Mouse (Mus musculus) ES-E14 (cell line): ENCODE data around the gene Dnajb6. TPM values are rescaled to one million over a fixed set of nuclear protein-coding genes. Genes with fewer than 3 reads are reported as not detected.

Experiments used
- DNase-seq: peaks from one replicate; pipeline ENCODE4 v3.0.0-alpha.2; 2013; ENCODE audit warnings: low read depth, low spot score
- H3K27ac ChIP-seq: 2 replicates; pipeline ENCODE4 v1.5.1; 2012; ENCODE audit warnings: low read depth, mild to moderate bottlenecking, low read length, moderate library complexity, mixed read lengths; ENCODE audit not compliant: poor library complexity, insufficient read depth, severe bottlenecking
- H3K36me3 ChIP-seq: 2 replicates; pipeline ENCODE4 v1.6.1; 2012; ENCODE audit warnings: mild to moderate bottlenecking, low read length, moderate library complexity, mixed read lengths; ENCODE audit not compliant: control insufficient read depth, poor library complexity, insufficient read depth, severe bottlenecking
- H3K4me1 ChIP-seq, 2 experiments: fragments of 150-350 bp in 1 of 2; sonication (generic) in 1 of 2; 2 replicates each; pipeline ENCODE4 v1.6.1; 2012; ENCODE audit warnings: low read length in 2 of 2, mild to moderate bottlenecking in 1 of 2, mixed read lengths in 1 of 2; ENCODE audit not compliant: control insufficient read depth in 2 of 2, insufficient read depth in 2 of 2, poor library complexity in 1 of 2
- H3K4me3 ChIP-seq, 2 experiments: fragments of 150-350 bp in 1 of 2; sonication (generic) in 1 of 2; 2 replicates each; pipeline ENCODE4 v1.5.1; 2012; ENCODE audit warnings: low read length in 2 of 2, low read depth in 1 of 2, mild to moderate bottlenecking in 1 of 2, mixed read lengths in 1 of 2; ENCODE audit not compliant: insufficient read depth in 1 of 2, poor library complexity in 1 of 2, severe bottlenecking in 1 of 2
- H3K9ac ChIP-seq: 2 replicates; pipeline ENCODE4 v1.6.1; 2012; ENCODE audit warnings: low read depth, mild to moderate bottlenecking, low read length, mixed read lengths; ENCODE audit not compliant: poor library complexity, insufficient read depth, severe bottlenecking
- H3K9me3 ChIP-seq: fragments of 150-350 bp; sonication (generic); 2 replicates; pipeline ENCODE4 v1.6.1; 2012; ENCODE audit warnings: low read depth, mild to moderate bottlenecking, low read length; ENCODE audit not compliant: control insufficient read depth, insufficient read depth
- CHD2 ChIP-seq: IDR thresholded peaks from 2 replicates; pipeline ENCODE4 v1.6.1; 2014; ENCODE audit warnings: mild to moderate bottlenecking, low read depth, low read length, inconsistent platforms
- HCFC1 ChIP-seq: IDR thresholded peaks from 2 replicates; pipeline ENCODE4 v1.6.1; 2012; ENCODE audit warnings: low read length, inconsistent platforms, borderline replicate concordance; ENCODE audit not compliant: insufficient read depth
- MAFK ChIP-seq: IDR thresholded peaks from 2 replicates; pipeline ENCODE4 v1.6.1; 2014; ENCODE audit warnings: mild to moderate bottlenecking, low read depth, low read length, inconsistent platforms; ENCODE audit not compliant: insufficient read depth
- ZC3H11A ChIP-seq: IDR thresholded peaks from 2 replicates; pipeline ENCODE4 v1.6.1; 2012; ENCODE audit warnings: low read depth, mild to moderate bottlenecking, inconsistent platforms, low read length, borderline replicate concordance
- ZNF384 ChIP-seq: IDR thresholded peaks from 2 replicates; pipeline ENCODE4 v1.6.1; 2012; ENCODE audit warnings: low read depth, low read length, inconsistent platforms
- in situ Hi-C, 2 experiments: fragments of 600-800 bp; cut with MboI; formaldehyde crosslinking; loops; one replicate each; pipeline ENCODE4 v1.15.1; 2025; ENCODE audit warnings: low sequenced_read_pairs in 2 of 2, inconsistent platforms in 1 of 2; ENCODE audit not compliant: unreplicated experiment in 2 of 2
- total RNA-seq: library from RNA; depleted of rRNA; stranded (reverse); fragments of 300-350 nt; gene quantifications from 2 replicates; pipeline ENCODE4 v1.2.3, GENCODE M21; 2012

Dnajb6 gene
- total RNA-seq, 1 experiment: 224 TPM

DNA sequence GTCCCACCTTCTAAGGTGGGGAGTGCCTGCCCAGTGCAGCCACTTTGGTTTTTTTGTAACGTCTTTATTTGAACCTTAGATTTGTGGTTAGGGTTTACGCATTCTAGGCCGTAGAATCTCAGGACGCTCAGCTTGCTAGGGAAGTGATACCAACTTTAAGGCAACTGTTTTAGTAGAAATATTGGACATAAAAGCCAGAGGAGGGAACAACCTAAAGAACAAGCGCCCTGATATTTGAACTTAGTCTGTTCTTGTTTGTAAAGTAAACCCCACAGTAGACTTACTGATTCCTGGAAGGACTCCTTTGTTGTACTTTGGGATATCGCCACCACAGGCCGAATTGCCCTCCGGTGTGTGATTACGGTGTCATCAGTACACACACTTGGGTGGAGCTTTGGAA is 1.5 kb downstream of the Dnajb6 start:
- Histone ChIP-seq H3K4me1 (peaks cover 6 to 9% of the 10 kb centered on the region in 2 experiments; a peak in 3 of 4 replicates), H3K27ac (peak overlapping the region; percentile 86; the same call in 1 of the 2 replicates), H3K4me3 (peak overlapping the region; percentile 86 to 93), H3K9me3 (no peaks in the 10 kb centered on the region), H3K36me3 (peaks cover 4% of the 10 kb centered on the region; the same call in 1 of the 2 replicates), H3K9ac (peak overlapping the region; percentile 62)
- no peak for DNase-seq
- TF ChIP-seq ZC3H11A (no peak), HCFC1 (no peak), CHD2 (no peak), ZNF384 (no peak), MAFK (no peak)
- in situ Hi-C loops: no loop called here

DNA sequence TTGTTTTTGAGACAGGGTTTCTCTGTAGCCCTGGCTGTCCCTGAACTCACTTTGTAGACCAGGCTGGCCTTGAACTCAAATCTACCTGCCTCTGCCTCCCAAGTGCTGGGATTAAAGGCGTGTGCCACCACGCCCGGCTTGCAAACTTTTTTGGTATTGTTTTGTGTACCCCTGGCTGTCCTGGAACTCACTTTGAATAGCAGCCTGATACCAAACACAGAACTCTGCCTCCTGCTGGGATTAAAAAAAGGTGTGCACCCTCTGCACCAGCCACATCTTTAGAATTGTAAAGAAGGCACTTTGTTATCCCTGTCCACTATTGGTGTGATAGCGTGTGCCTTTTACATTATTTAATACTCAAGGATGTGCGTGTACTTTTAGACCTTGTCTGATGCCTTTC is 2.0 kb downstream of the Dnajb6 start:
- H3K9me3 ChIP-seq: no peaks in the 10 kb centered on the region
- peaks cover 4% of the 10 kb centered on the region for H3K36me3 ChIP-seq
- H3K27ac ChIP-seq: peak overlapping the region; percentile 86; the same call in 1 of the 2 replicates
- TF ChIP-seq ZC3H11A: no peak
- TF ChIP-seq ZNF384: no peak
- no peak for TF ChIP-seq MAFK
- TF ChIP-seq CHD2: no peak
- TF ChIP-seq HCFC1: no peak
- in situ Hi-C loops: no loop called here
- peak overlapping the region; percentile 62; the same call in 1 of the 2 replicates for H3K9ac ChIP-seq
- peak; percentile 59 for DNase-seq
- H3K4me1 ChIP-seq: peaks cover 6 to 9% of the 10 kb centered on the region in 2 experiments; a peak in 3 of 4 replicates
- peak overlapping the region; percentile 86 to 93 for H3K4me3 ChIP-seq

GRCm38 (mm10) chr5:29738076-29738475 is 2.6 kb downstream of the Dnajb6 start:
- TF ChIP-seq HCFC1 (no peak), CHD2 (no peak), ZC3H11A (no peak)
- peak overlapping the region; percentile 53; the same call in 1 of the 2 replicates for H3K27ac ChIP-seq

DNA sequence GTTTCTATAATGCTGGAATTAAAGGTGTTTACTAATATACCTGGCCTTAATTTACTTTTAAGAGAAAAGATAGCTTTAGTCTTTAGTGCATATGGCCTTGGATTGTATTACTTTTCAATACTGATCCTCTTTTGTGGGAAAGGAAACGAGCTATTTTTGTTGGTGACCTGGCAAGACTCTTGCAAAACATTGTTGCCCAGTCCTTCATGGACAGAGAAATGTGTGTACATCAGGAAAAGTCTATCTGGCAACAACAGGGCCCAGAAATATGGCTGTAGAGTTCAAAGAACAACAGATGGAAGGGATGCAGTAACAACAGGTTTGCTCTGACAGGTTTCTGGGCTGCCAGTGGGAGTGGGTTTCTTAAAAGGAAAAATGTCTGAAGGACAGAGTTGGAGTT is 5.2 kb downstream of the Dnajb6 start:
- DNase-seq: no peak
- H3K36me3 ChIP-seq: peaks cover 7% of the 10 kb centered on the region
- H3K9me3 ChIP-seq: no peaks in the 10 kb centered on the region
- H3K27ac ChIP-seq: no peak overlapping the region
- H3K4me1 ChIP-seq: peaks cover 6 to 8% of the 10 kb centered on the region in 2 experiments; a peak in 3 of 4 replicates
- H3K4me3 ChIP-seq: no peak overlapping the region
- TF ChIP-seq CHD2 (no peak), ZNF384 (no peak), HCFC1 (no peak), MAFK (no peak), ZC3H11A (no peak)
- in situ Hi-C loops: no loop called here
- no peak overlapping the region for H3K9ac ChIP-seq

More at GRCm38 (mm10) chr5:29738076-29738475, 2.6 kb downstream of the Dnajb6 start:
- peak overlapping the region; percentile 23; the same call in 1 of the 2 replicates for H3K9ac ChIP-seq
- H3K4me1 ChIP-seq: peaks cover 6 to 9% of the 10 kb centered on the region in 2 experiments; a peak in 3 of 4 replicates
- in situ Hi-C loops: no loop called here
- DNase-seq: no peak
- H3K36me3 ChIP-seq: peaks cover 7% of the 10 kb centered on the region
- H3K9me3 ChIP-seq: no peaks in the 10 kb centered on the region
- H3K4me3 ChIP-seq: peak overlapping the region; percentile 86 to 93

- in situ Hi-C loops: no loop called here
- H3K36me3 ChIP-seq: peaks cover 7% of the 10 kb centered on the region
- no peaks in the 10 kb centered on the region for H3K9me3 ChIP-seq
- H3K27ac ChIP-seq: no peak overlapping the region
- no peak for DNase-seq
- no peak for TF ChIP-seq ZC3H11A
- no peak for TF ChIP-seq HCFC1
- no peak for TF ChIP-seq ZNF384
- no peak for TF ChIP-seq CHD2
- no peak for TF ChIP-seq MAFK
- H3K4me3 ChIP-seq: no peak overlapping the region
- H3K4me1 ChIP-seq: peaks cover 6 to 8% of the 10 kb centered on the region in 2 experiments; a peak in 3 of 4 replicates
- H3K9ac ChIP-seq: no peak overlapping the region
Measured at GRCm38 (mm10) chr5:29741093-29741492, 5.6 kb downstream of the Dnajb6 start.
